Mouse (Mus musculus) ES-E14 (cell line): ENCODE results near the gene Bcam.

Experiments used
- CHD2 ChIP-seq: IDR thresholded peaks from 2 replicates; pipeline ENCODE4 v1.6.1; 2014; ENCODE audit warnings: mild to moderate bottlenecking, low read depth, low read length, inconsistent platforms
- HCFC1 ChIP-seq: IDR thresholded peaks from 2 replicates; pipeline ENCODE4 v1.6.1; 2012; ENCODE audit warnings: low read length, inconsistent platforms, borderline replicate concordance; ENCODE audit not compliant: insufficient read depth
- MAFK ChIP-seq: IDR thresholded peaks from 2 replicates; pipeline ENCODE4 v1.6.1; 2014; ENCODE audit warnings: mild to moderate bottlenecking, low read depth, low read length, inconsistent platforms; ENCODE audit not compliant: insufficient read depth
- ZNF384 ChIP-seq: IDR thresholded peaks from 2 replicates; pipeline ENCODE4 v1.6.1; 2012; ENCODE audit warnings: low read depth, low read length, inconsistent platforms

DNA sequence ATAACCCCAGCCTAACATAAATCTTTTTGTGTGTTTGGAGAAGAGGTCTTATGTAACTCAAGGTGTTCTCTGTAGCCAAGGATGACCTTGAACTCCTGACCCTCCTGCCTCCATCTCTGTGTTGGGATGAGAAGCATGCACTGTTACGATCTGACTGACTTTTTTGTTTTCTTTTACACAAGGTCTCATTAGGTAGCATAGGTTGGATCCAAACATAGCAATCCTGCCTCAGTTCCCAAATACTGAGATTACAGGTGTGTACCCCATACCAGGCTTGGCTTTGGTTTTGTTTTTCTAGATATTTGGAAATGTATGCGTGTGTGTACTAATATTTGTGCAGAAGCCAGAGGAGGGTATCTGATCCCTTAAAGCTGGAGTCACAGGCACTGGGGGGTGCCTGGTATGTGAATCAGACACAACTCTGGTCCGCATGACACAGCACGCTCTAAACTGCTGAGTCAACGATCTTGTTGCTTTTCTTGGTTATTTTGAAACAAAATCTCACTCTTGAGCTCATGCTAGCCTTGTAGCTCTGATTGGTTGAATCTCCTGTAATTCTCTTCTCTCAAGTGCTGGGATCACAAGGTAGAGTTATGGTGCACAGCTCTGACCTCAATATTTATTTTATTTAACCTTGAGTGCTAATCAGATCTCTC, 52.4 kb downstream of the Bcam start:
- TF ChIP-seq HCFC1 (no peak), MAFK (peak; percentile 76), CHD2 (no peak), ZNF384 (no peak)
